21 mouse cellular contexts compared by ENCODE assay signal in the genomic region with DNA sequence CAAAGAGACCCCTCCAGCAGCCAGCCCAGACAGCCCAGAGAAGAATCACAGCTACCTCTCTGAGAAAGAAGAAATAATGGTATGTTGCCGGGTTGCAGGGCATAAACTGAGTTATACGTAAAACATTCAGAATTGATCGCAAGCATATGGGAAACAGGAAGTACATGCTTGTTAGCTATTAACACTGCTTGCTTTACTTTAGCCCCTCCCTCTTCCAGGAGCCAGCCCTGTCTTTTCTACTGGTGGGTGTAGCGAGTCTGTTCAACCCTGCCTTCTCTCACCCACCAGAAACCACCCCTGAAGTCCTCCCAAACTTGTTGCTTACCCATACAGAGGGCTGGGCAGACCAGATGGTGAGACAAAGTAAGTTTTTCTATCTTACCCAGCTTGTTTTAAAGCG. TPM values are rescaled to one million over a fixed set of nuclear protein-coding genes. Genes with fewer than 3 reads are reported as not detected.
DNase-seq lines count a peak whose midpoint lies in the region; ATAC-seq and TF ChIP-seq lines count a peak whose summit lies in the region.
"Had no signal": no experiment of that assay in that cellular context is flagged by ENCODE, and none has a peak within 500 bp of the region (broad histone marks: within the 10 kb centered on the region; RNA-seq: fewer than 3 reads in every experiment).

No protein-coding gene starts in this region.

- H3K9me3 ChIP-seq in embryonic facial prominence, embryonic 11.5 days (replicated peaks; ENCODE audit: control insufficient read depth, low read length), result no peaks in the 10 kb centered on the region
- H3K9me3 ChIP-seq in embryonic facial prominence, embryonic 10.5 days, result no peaks in the 10 kb centered on the region
- H3K9me3 ChIP-seq: embryonic facial prominence, embryonic 15.5 days; forebrain, embryonic 12.5 days; megakaryocyte, embryonic 14.5 days; midbrain, embryonic 15.5 days had no signal

- H3K4me2 ChIP-seq in embryonic facial prominence, embryonic 11.5 days (ENCODE audit: low read depth, low read length), result no peak overlapping the region
- H3K4me2 ChIP-seq: embryonic facial prominence, embryonic 15.5 days; forebrain, embryonic 12.5 days; heart, embryonic 11.5 days; midbrain, embryonic 15.5 days had no signal

- no peak overlapping the region for H3K9ac ChIP-seq in embryonic facial prominence, embryonic 11.5 days (replicated peaks; ENCODE audit: low read length)
- H3K9ac ChIP-seq: embryonic facial prominence, embryonic 15.5 days; forebrain, embryonic 12.5 days; liver, embryonic 14.5 days; midbrain, embryonic 15.5 days had no signal

- TF ChIP-seq POLR2A in small intestine, adult 2 months (IDR thresholded peaks at IDR 0.05; ENCODE audit: low read depth, low read length), result no peak

- no peaks in the 10 kb centered on the region for H3K4me1 ChIP-seq in embryonic facial prominence, embryonic 11.5 days (ENCODE audit: control insufficient read depth, insufficient read depth, low read length)
- peaks cover 21% of the 10 kb centered on the region for H3K4me1 ChIP-seq in embryonic facial prominence, embryonic 10.5 days
- peaks cover 53% of the 10 kb centered on the region; the same call in 1 of the 2 replicates for H3K4me1 ChIP-seq in small intestine, adult 2 months (ENCODE audit: control insufficient read depth, insufficient read depth, insufficient read length, low read length)

- 64% methylated on average over 5 of the region's 5 CpGs for WGBS in embryonic facial prominence, embryonic 11.5 days
- 68% methylated on average over 5 of the region's 5 CpGs for WGBS in embryonic facial prominence, embryonic 10.5 days
- WGBS in small intestine, adult 2 months, result 15% methylated on average over 5 of the region's 5 CpGs

- no peaks in the 10 kb centered on the region for H3K36me3 ChIP-seq in embryonic facial prominence, embryonic 11.5 days (replicated peaks; ENCODE audit: control insufficient read depth, insufficient read depth, low read depth, low read length)
- no peaks in the 10 kb centered on the region for H3K36me3 ChIP-seq in embryonic facial prominence, embryonic 10.5 days (replicated peaks)
- H3K36me3 ChIP-seq in small intestine, adult 2 months (ENCODE audit: control insufficient read depth, insufficient read depth, low read length), result no peaks in the 10 kb centered on the region
- H3K36me3 ChIP-seq: embryonic facial prominence, embryonic 15.5 days; forebrain, embryonic 12.5 days; midbrain, embryonic 15.5 days had no signal

- intact Hi-C loops in left cerebral cortex, postnatal 4 days (cut with DNase I), result no loop called here

- TF ChIP-seq CTCF in small intestine, adult 2 months (IDR thresholded peaks at IDR 0.05; ENCODE audit: extremely low read depth, insufficient read length, insufficient replicate concordance, low read depth, low read length), result no peak

- DNase-seq in embryonic facial prominence, embryonic 11.5 days (ENCODE audit: low spot score), result peak; percentile 23
- no peak for DNase-seq in embryonic facial prominence, embryonic 10.5 days (ENCODE audit: low spot score)
- peak; percentile 14 to 22 for DNase-seq in B cell, adult 2 months
- DNase-seq in left cerebral cortex, postnatal 4 days, result no peak
- no peak for DNase-seq in layer of hippocampus, adult 11-12 months (ENCODE audit: low spot score)
- DNase-seq: cerebellum, postnatal 25 days; gastrocnemius, postnatal 36 days; kidney, postnatal 14 days; layer of hippocampus, adult 9-11 months; spleen, adult 18-20 months; thymus, postnatal 36 days had no signal

- no peak overlapping the region for H3K27ac ChIP-seq in embryonic facial prominence, embryonic 11.5 days (replicated peaks; ENCODE audit: low read depth, low read length)
- no peak overlapping the region for H3K27ac ChIP-seq in embryonic facial prominence, embryonic 10.5 days (replicated peaks)
- H3K27ac ChIP-seq in small intestine, adult 2 months (ENCODE audit: insufficient read depth, low read depth, low read length), result peak overlapping the region; percentile 62
- H3K27ac ChIP-seq: embryonic facial prominence, embryonic 15.5 days; forebrain, embryonic 12.5 days; liver, embryonic 14.5 days; midbrain, embryonic 15.5 days had no signal

- H3K27me3 ChIP-seq in embryonic facial prominence, embryonic 11.5 days (ENCODE audit: control insufficient read depth, insufficient read depth, low read length), result no peaks in the 10 kb centered on the region
- no peaks in the 10 kb centered on the region for H3K27me3 ChIP-seq in embryonic facial prominence, embryonic 10.5 days (replicated peaks; ENCODE audit: low read depth, poor library complexity, severe bottlenecking)
- no peaks in the 10 kb centered on the region for H3K27me3 ChIP-seq in small intestine, adult 2 months (ENCODE audit: control insufficient read depth, insufficient read depth, low read length)
- H3K27me3 ChIP-seq: embryonic facial prominence, embryonic 15.5 days; forebrain, embryonic 12.5 days; midbrain, embryonic 15.5 days had no signal

- no peak overlapping the region for H3K4me3 ChIP-seq in embryonic facial prominence, embryonic 11.5 days (ENCODE audit: low read depth, low read length)
- H3K4me3 ChIP-seq in embryonic facial prominence, embryonic 10.5 days, result no peak overlapping the region
- H3K4me3 ChIP-seq in small intestine, adult 2 months (ENCODE audit: low read depth, low read length), result no peak overlapping the region
- H3K4me3 ChIP-seq: embryonic facial prominence, embryonic 15.5 days; forebrain, embryonic 12.5 days; megakaryocyte, embryonic 14.5 days; midbrain, embryonic 15.5 days had no signal

- no peak for ATAC-seq in embryonic facial prominence, embryonic 11.5 days (replicated peaks; ENCODE audit: insufficient number of reproducible peaks, low FRiP score, low TSS enrichment, low read depth)
- peak; percentile 62 for ATAC-seq in granulocyte monocyte progenitor cell, adult 5-6 weeks (replicated peaks; ENCODE audit: poor library complexity, severe bottlenecking)
- ATAC-seq in erythroblast, adult 5-6 weeks (replicated peaks; ENCODE audit: low FRiP score, poor library complexity, severe bottlenecking), result no peak
- ATAC-seq: hindbrain, embryonic 16.5 days; midbrain, embryonic 15.5 days had no signal

RNA-seq across cellular contexts. Expression of a gene that starts 39.4 kb away (rescaled TPM):
- 24.0 and 25.0 TPM in 2 replicates for polyA plus RNA-seq in embryonic facial prominence, embryonic 11.5 days (2014; fragmentation: Nextera tagmentation; extraction: Ambion mirVana)
- 27.2 and 30.2 TPM in 2 replicates for polyA plus RNA-seq in embryonic facial prominence, embryonic 10.5 days (2016; fragmentation: Nextera tagmentation; extraction: Ambion mirVana)
- total RNA-seq in granulocyte monocyte progenitor cell, adult 5-6 weeks (2014; fragmentation: Nextera tagmentation), result 3.6 and 4.5 TPM in 2 replicates
- total RNA-seq in granulocyte monocyte progenitor cell, adult 5-6 weeks (2017), result 1.5 and 11.0 TPM in 2 replicates
- polyA plus RNA-seq in small intestine, adult 2 months (2012; rRNA removed), result 3.6 and 9.8 TPM in 2 replicates
- total RNA-seq in left cerebral cortex, postnatal 4 days (2021), result 10 to 100 TPM; 57.9 to 82.4 TPM
- 1.3 TPM in 1 of 2 replicates, not detected in the other for total RNA-seq in erythroblast, adult 5-6 weeks (2015; ENCODE audit: low replicate concordance)
- total RNA-seq in erythroblast, adult 5-6 weeks (2017; ENCODE audit: low replicate concordance), result 0.34 and 2.0 TPM in 2 replicates

Comparison
In these comparisons a context has a peak if more than half of its experiments do, and no peak if none do; other contexts are left out.
1. DNase-seq: peak in embryonic facial prominence, embryonic 11.5 days (single experiment) and B cell, adult 2 months (2 of 2); none in embryonic facial prominence, embryonic 10.5 days (single experiment), left cerebral cortex, postnatal 4 days (single experiment) and layer of hippocampus, adult 11-12 months (single experiment).
2. RNA of a gene that starts 39.4 kb away (total RNA-seq): 57.9 to 82.4 TPM in left cerebral cortex, postnatal 4 days; 1.5 to 11.0 TPM in granulocyte monocyte progenitor cell, adult 5-6 weeks and 0.34 to 2.0 TPM in erythroblast, adult 5-6 weeks; every median in the first group is over 4 times any median in the second.